Mouse (Mus musculus) E14TG2a.4 (cell line): ENCODE results near the gene Atp6v1e1.

Experiments used
- CTCF ChIP-seq: conservative IDR thresholded peaks from 2 replicates; pipeline ENCODE4 v1.5.1; 2014; ENCODE audit warnings: low read length
- POU5F1 ChIP-seq: IDR thresholded peaks from 2 replicates; pipeline ENCODE4 v1.6.1; 2014; ENCODE audit warnings: low read length, borderline replicate concordance

GRCm38 (mm10) chr6:120776286-120776685 lies 46.3 kb downstream of the Atp6v1e1 start:
- TF ChIP-seq CTCF (no peak), POU5F1 (no peak)
